Mouse (Mus musculus): ENCODE measurements at regions not wholly inside any gene's neighbourhood (a gene's known extent, or its start where the extent isn't known, plus 50 kb on each side); places are given as distances from the start of the nearest gene placed in this dataset.
A peak's percentile ranks its signal among the peaks of the same experiment; 100 is the strongest.

- peak in 1 of 2 experiments; percentile 19 for DNase-seq (ENCODE audit: inconsistent age in 2 of 2, low spot score in 1 of 2)
These were observed 170.4 kb upstream of the Ptger4 start for GRCm38 (mm10) chr15:5414401-5414800.

- no peak for DNase-seq (ENCODE audit: inconsistent age in 2 of 2, low spot score in 1 of 2)
These were observed 172.0 kb upstream of the Ptger4 start for GRCm38 (mm10) chr15:5416031-5416430.

- DNase-seq (ENCODE audit: inconsistent age in 2 of 2, low spot score in 1 of 2), result no peak
These were observed 182.7 kb upstream of the Ptger4 start for GRCm38 (mm10) chr15:5426641-5427040.

- DNase-seq (ENCODE audit: inconsistent age in 2 of 2, low spot score in 1 of 2), result peak in 1 of 2 experiments; percentile 16
These were observed 183.5 kb upstream of the Ptger4 start for GRCm38 (mm10) chr15:5427319-5428048.

- DNase-seq (ENCODE audit: inconsistent age in 2 of 2, low spot score in 1 of 2), result no peak
These were observed 188.0 kb upstream of the Ptger4 start for GRCm38 (mm10) chr15:5432018-5432417.

GRCm38 (mm10) chr15:5437020-5437419 is 193.0 kb upstream of the Ptger4 start:
- no peak for DNase-seq (ENCODE audit: inconsistent age in 2 of 2, low spot score in 1 of 2)

GRCm38 (mm10) chr15:5446040-5446755 is 202.2 kb upstream of the Ptger4 start:
- DNase-seq (ENCODE audit: inconsistent age in 2 of 2, low spot score in 1 of 2), result peak in 1 of 2 experiments; percentile 20

GRCm38 (mm10) chr15:5446756-5447314 is 202.8 kb upstream of the Ptger4 start:
- peak in 1 of 2 experiments; percentile 26 for DNase-seq (ENCODE audit: inconsistent age in 2 of 2, low spot score in 1 of 2)

- no peak for DNase-seq (ENCODE audit: inconsistent age in 2 of 2, low spot score in 1 of 2)
These were observed 203.9 kb upstream of the Ptger4 start for GRCm38 (mm10) chr15:5447707-5448496.

GRCm38 (mm10) chr15:5459083-5459482 is 215.1 kb upstream of the Ptger4 start:
- no peak for DNase-seq (ENCODE audit: inconsistent age in 2 of 2, low spot score in 1 of 2)

GRCm38 (mm10) chr15:5459580-5459979 is 215.6 kb upstream of the Ptger4 start:
- no peak for DNase-seq (ENCODE audit: inconsistent age in 2 of 2, low spot score in 1 of 2)

- DNase-seq (ENCODE audit: inconsistent age in 2 of 2, low spot score in 1 of 2), result no peak
These were observed 218.7 kb upstream of the Ptger4 start for GRCm38 (mm10) chr15:5462651-5463050.

GRCm38 (mm10) chr15:5464732-5465131 is 220.7 kb upstream of the Ptger4 start:
- no peak for DNase-seq (ENCODE audit: inconsistent age in 2 of 2, low spot score in 1 of 2)

GRCm38 (mm10) chr15:5468535-5469073 is 224.6 kb upstream of the Ptger4 start:
- no peak for DNase-seq (ENCODE audit: inconsistent age in 2 of 2, low spot score in 1 of 2)

GRCm38 (mm10) chr15:5475389-5475995 is 231.5 kb upstream of the Ptger4 start:
- no peak for DNase-seq (ENCODE audit: inconsistent age in 2 of 2, low spot score in 1 of 2)

GRCm38 (mm10) chr15:5493286-5493685 is 249.3 kb upstream of the Ptger4 start:
- DNase-seq (ENCODE audit: inconsistent age in 2 of 2, low spot score in 1 of 2), result no peak

- peak; percentile 12 to 80 for DNase-seq (ENCODE audit: inconsistent age in 2 of 2, low spot score in 1 of 2)
These were observed 251.3 kb upstream of the Ptger4 start for GRCm38 (mm10) chr15:5495187-5495849.

- DNase-seq (ENCODE audit: inconsistent age in 2 of 2, low spot score in 1 of 2), result no peak
These were observed 252.0 kb upstream of the Ptger4 start for GRCm38 (mm10) chr15:5495954-5496353.

- DNase-seq (ENCODE audit: inconsistent age in 2 of 2, low spot score in 1 of 2), result no peak
These were observed 260.5 kb upstream of the Ptger4 start for GRCm38 (mm10) chr15:5504502-5504901.

All from adrenal gland, adult (tissue).